Mouse (Mus musculus): ENCODE results near the gene Has3.
"Not testable (repeated sequence)": the region's sequence is repeated elsewhere in the genome, so short reads cannot be mapped to it uniquely, and the experiment has no call there.

Has3 gene

DNA sequence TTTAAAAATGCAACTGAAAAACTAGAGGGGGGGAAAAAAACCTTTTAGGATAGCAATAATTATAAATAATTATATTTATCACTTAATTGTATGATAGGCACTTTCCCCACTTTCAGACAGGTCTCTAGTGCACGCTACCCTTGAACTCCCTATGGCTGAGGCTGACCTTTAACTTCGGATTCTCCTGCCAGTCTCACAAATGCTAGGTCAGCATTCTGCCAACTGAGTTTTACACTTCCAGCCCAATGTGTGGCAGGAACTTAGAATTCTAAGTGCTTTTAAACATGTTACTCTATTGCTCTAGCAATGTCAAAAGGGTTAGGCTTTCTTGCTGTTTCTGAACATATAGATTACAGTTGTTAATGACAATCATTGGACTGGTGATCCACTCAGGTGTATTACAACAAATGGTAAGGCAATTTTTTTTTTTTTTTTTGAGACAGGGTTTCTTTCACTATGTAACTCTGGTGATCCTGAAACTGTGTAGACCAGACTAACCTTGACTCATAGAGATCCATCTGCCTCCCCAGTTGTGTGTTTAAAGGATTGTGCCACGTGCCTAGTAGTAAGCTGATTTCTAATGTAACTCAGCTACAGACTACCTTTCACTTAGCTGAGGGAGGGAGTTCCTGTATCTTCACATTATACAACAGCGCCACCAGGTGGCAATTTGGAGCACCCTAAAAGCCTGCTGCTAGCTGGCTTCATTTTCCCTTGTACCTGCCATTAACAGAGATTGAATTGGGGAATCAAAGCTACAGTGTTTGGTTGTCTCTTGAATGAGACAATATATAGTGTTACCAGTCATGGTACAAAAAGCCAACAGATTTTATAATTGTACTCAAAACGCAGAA lies 17.5 kb downstream of the Has3 start:
- DNase-seq, result peak; percentile 83 to 91

DNA sequence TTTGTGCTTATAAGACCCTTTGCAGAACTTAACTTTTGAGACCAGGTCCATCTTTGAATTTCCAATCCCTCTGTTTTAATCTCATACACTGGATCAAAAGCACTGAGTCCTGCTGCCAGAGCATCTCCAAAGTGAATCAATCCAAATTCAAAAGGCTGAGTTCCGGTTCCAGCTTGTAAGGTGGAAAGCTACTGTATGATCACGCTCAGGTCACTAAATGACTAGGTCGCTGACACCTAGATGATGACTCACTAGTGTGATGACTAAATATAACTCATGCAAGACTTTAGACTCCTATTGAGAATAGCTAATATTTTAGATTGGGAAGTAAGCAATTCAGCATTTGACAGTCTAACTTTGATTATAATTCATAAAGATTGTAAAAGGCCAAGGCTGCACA lies 18.8 kb downstream of the Has3 start:
- DNase-seq, result no peak

DNA sequence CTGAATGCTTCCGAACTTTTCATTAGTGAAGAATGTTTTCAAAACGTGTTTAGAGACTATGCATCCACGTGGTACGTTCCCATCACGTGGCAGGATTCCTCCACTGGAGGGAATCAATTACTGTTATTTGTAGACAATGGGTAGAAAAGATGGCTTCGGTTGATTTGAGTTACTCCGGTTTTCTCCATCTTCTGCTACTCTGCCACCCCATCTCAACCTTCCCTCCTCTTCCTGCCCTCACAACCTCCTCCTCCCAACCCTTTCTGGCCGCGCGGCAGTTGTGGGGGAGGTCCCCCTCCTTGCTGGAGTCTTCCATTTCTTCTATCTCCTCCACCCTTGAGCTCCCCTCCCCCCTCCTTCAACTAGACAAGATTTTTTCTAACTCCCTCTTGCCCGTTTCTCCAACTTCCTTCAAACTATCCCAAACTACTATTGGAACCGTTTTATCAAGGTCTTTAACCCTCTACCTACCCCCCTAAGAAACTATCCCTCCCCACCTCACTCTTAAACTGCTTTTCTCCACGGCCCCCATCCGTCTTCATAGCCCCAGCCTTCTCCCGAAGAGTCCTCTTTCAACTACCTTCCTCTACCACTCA lies 22.3 kb downstream of the Has3 start:
- peak; percentile 32 to 55 for DNase-seq

DNA sequence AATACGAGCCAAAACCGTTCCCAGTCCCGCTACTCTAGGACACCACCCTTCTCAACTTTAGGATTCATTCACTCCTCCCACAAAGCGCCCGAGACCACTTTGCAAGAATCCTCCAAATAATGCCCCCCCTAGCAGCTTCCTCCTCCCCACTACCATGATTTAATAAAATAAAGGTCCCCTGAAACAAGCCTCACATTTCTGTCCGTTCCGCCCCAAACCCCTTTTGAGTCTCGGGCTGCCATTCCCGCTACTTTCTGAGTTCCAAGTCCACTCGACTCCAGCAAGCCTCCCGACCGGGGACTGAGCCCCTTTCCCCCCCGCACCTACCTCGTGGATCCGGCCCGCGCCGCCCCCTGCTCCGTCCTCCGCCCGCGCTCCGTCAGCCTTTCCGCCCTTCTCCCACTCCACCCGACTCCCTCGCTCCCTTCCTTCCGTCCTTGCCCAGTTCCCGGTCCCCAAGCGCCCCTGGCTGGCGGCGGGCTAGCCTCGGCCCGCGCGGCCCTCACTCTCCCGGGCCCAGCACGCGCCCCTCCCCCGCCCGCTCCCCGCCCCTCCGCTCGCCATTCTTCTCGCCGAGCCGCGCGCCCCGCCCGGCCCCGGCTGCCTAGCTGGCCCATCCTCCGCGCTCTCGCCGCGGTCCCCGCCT lies 22.9 kb downstream of the Has3 start:
- peak; percentile 39 to 74 for DNase-seq

DNA sequence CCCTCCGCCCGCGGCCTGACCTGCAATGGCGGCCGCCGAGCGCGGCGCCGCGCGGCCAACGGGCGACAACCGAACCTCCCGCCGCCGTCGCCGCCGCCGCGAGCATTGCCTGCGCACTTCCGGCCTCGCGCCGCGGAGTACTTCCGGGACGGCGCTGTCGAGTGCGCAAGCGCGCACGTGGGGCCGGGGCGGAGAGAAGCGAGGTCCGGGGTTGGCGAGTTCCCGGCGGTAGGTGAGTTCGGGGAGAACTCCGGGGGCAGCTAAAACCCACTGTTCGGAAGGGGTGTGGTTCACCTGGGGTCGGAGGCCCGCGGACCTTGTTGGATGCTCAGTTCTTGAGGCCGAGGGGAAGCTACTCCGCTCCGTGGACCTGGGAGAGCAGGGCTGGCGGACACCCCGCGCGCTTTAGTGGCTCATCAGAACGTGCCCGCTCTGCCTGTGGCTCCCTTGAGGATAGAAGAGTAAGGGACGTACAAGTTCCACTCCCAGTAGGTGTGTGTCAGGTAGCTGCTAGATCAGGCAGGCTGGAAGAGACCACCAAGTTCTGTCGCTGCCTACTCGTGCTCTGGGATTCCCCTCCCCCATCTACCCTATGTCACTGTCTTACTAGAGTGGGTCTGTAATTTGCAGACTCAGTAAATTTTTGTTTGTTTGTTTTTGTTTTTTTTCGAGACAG lies 23.6 kb downstream of the Has3 start, which contains the start of gene Utp4:
TSS of gene Utp4 (plus strand) at position 156 of the 676 bp plus-strand sequence.
- DNase-seq, result peak; percentile 86 to 94

DNA sequence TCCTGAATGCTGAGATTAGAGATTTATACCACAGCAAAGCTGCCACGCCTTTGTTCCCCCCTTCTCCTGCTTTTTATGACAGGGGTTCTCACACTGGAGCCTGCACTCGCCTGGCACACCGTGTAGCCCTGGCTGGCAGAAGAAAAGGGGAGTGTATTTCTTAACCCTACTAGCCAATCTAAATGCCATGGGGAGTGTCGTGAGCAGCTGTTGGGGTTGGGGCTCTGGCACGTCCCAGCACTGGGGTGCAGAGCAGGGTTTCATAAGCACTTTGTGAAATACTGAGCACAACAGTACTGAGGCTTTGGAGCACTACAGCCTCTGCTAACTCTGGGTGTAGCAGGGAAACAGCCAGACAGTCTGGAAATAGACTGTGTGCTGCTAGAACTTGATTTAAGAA lies 29.4 kb downstream of the Has3 start:
- DNase-seq, result no peak

DNA sequence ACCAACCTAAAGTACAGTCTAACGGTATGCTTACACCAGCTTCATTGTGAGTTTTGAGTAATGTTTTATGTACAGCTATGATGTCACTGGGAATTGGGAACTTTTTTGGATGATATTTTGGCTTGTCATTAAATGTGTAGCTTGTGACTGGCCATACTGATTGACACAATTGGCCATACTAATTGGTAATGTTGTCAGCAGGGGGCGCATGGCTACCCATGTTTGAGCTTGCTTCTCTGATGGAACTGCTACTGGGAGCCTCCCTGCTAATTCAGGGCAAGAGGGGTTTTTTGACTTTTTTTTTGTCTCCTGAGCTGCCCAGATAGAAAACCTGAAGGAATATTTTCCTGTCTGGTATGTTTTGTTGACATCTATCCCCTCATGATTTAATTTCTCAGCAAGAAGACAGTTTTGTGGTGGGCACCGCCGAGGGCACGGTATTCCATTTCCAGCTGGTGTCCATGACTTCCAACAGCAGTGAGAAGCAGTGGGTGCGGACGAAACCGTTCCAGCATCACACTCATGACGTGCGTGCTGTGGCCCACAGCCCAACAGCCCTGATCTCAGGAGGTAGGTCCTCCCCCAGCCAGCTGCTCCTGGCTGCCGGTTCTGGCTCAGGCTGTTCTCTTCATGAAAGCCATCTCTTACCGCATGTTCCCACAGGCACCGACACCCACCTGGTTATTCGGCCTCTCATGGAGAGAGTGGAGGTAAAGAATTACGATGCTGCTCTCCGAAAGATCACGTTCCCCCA lies 35.9 kb downstream of the Has3 start:
- peak; percentile 79 to 91 for DNase-seq

DNA sequence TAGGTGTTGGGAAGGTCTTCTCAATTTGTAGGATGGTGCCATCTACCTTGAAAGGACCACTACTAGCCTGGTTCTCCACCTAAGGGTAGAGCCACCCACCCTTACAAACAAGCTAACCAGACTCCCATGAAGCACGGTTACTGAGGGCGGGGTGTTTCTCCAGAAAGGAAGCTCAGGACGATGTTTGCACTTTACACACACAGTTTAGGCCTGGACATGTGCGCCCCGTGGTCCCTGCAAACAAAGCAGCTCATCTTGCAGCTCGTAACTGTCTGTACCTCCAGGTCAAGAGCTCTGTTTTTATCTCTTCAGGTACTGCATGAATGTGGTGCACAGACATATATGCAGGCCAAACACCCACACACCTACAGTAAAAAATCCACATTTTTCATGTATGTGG lies 36.6 kb downstream of the Has3 start:
- no peak for DNase-seq

DNA sequence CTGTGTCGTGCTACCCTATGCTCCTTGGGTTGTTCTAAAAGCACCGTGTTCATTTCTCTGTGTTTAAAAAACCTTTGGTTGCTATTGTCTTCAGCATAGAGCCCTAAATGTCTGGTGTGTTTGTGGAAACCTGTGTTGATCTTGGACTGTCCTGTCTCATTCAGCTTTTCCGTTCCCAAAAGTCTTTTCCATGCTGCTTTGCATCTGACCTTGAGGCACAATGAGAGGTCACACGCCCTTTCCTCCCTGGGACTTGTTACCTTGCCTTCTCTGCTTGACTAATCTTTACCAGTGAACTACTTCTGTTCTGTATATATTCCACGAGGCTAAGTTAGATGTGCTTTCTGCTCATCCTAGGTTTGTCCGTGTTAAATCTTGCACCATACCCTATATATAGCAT lies 37.4 kb downstream of the Has3 start:
- no peak for DNase-seq

DNA sequence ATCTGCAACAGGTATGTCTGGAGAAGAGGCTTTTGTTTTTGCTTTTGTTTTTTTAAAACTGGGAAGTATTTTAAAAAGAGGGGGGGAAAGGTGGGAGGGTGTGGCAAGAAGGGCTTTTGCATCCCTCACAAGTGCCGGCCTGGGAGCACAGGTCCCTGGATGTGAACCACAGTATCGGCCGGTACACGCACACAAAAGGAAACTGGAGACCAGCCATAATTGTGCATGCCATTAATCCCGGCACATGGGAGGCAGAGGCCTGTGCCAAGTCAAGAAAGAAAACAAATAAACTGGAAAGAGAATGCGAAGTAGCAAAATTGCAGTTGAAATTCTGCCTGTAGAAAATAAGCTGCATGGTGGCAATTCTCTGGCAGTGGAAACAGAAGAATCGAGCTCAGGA lies 38.2 kb downstream of the Has3 start:
- no peak for DNase-seq

DNA sequence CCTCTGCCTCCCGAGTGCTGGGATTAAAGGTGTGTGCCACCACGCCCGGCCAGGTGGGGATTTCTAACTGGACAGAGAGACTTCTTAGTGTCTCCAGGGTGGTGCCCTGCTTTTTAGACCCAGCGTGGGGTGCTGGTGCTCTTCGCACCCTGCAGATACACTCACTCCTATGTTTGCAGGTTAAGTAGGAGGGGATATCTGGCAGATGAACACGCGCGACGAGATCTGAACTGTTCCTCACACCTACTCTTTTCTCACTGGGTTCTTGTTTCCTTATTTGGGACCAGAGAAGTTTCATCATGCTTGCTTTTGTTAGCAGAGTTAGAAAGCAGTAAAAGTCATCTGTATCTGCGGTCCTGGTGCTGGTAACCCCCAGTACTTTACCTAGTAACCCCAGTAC lies 43.6 kb downstream of the Has3 start:
- no peak for DNase-seq

DNA sequence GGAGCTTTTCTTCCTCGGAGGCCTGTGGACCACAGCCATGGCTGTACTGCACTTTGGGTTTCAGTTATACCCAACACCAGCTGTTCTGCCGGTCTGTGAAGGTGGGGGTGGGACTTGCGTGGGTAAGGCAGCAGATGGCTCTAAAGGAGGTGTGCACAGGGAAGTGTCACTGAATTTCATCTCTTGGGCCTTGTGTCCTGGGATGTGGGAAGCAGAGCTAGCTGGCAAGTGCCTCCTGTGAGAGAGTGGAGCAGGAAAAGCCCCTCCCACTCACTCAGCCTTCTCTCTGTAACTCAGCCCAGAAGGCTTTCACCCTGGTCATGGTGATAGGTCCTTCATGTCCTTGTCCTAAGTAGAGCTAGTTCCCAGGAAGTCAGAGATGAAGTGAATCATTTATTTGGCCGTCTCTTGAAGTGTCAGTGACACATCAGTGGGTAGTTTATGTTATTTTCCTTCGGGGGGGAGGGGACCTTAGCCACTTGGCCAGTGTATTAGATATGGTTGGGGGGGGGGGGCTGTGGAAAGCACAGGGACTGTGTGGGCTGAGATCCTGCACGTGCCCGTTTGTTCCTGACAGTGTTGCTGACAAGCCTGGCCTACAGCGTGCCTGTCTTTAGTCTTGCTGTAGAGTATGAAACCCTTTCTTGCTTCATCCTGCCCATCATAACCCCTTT lies 49.8 kb downstream of the Has3 start:
- no peak for DNase-seq

DNA sequence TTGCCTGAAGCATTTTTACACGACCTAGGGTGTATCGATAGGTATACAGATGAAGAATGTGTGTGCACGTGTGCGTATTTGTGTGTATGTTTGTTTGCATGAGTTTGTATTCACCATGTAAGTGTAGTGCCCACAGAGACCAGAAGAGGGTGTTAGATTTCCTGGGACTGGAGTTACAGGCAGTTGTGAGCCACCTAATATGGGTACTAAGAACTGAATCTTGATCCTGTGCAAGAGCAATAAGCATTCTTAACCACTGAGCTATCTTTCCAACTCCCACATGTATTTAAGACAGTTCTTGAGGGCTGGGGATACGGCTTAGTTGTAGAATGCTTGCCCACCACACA lies 50.3 kb downstream of the Has3 start:
- no peak for DNase-seq

DNA sequence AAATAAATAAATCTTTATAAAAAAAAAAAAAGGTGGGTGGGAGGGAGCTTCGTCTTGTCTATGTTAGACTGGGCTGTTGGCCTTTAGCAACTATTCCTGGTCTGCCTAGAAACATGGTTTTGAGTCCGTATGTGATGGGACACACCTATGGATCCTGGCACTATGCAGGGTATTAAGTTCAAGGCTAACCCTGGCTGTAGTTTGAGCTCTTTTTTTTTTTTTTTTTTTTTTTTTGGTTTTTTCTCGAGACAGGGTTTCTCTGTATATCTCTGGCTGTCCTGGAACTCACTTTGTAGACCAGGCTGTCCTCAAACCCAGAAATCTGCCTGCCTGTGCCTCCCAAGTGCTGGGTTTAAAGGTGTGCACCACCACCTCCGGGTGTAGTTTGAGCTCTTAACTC lies 54.0 kb downstream of the Has3 start:
- no peak for DNase-seq

DNA sequence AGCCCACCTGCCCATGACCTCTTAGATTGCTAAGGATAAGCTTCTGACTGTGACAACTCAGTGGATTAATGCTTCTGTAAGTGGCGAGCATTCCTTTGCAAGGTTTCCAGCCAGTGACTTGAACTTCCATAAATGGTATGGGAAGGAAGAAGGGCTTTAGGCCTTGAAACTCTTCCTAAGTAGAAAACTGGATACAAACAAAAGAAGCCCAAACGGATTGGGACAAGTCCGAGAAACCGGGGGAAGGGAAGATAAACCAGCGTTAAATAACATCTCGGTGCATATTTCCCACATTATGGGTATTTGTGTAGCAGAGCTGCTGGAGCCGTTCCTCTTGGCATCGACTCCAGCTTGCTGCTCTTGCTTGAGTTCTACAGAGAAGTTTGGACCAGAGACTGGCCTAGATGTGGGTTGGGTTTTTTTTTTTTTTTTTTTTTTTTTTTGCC lies 54.9 kb downstream of the Has3 start:
- DNase-seq, result no peak

DNA sequence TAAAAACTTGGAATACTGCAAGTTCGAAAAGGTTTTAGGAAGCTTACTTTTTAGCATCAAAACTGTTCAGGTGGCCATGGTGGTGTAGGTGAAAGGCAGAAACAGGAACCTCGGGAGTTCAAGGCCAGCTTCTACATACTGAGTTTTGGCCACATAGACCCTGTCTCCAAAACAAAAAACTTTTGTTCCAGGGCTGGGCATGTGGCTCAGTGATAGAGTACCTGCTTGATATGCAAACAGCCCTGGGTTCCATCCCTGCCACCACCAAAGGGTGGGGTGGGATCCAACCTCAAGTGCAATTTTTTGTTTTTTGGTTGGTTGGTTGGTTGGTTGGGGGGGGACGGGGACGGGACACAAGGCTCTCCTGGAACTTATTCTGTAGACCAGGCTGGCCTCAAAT lies 55.4 kb downstream of the Has3 start:
- DNase-seq, result no peak

DNA sequence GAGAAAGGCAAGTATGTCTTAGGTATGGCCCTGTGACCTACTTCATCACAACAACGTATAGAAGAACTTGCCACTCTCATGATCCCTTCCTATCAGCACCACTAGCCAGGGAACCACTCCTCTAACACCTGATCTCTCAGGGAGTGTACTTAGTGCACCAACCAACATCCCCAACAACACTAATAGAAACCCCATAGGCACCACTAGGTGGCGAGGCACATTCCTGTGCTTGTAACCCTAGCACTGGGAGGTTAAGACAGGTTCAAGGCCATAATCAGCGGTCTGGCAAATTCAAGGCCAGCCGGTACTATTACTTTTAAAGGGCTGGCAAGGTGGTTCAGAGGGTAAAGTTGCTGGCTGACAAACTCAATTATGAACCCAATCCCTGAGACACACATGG lies 57.2 kb downstream of the Has3 start:
- peak; percentile 48 to 50 for DNase-seq

DNA sequence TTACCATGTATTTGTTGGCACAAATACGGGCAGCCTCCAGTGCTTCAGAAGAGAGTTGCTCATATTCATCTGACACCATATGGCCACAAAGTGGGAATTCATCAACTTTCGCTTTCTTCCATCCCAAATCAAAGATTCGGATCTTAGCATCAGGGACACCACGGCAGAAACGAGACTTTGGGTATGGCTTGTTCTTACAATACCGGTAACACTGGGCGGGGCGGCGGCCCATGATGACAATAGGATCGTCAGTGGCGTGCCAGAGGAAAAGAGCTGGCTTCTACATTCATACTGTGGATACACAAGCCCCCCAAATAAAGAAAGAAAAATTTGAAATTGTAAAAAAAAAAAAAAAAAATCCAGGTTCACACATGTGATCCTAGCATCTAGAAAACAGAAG lies 58.1 kb downstream of the Has3 start:
- DNase-seq, result not testable (repeated sequence)

DNA sequence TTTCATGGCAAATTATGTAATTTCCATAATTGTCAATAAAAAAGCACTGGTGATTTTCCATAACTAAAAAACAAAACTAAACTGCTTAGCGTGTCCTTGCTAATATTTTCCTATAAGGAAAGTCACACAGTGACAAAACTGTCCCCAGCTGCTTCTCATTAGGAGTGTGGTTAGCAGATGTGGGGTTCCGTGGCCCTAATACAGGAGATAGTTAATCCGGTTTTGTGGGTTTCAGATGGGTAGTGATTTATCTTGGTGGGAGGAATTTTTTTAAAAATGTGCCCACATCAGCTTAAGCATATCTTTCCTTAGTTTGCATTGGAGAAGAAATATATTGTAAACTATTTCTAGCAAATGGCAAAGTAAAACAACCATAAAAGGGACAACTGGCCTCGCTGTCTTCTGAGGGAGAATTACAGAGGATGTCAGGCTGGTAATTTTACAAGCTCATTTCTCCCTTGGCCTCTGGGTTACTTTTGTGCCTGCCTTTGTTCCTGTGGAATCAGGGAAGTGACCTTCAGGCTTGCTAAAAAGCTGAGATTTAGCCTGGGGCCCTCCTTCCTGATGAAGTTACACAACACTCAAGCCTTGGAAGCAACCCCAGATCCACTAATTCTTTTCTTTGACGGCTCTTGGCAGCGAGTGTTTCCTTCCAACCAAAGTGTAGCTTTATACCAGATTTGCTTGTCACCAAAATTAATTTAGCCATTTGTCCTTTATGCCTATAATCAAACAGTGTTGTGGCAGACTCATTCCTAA lies 59.3 kb downstream of the Has3 start:
- peak; percentile 76 to 84 for DNase-seq

DNA sequence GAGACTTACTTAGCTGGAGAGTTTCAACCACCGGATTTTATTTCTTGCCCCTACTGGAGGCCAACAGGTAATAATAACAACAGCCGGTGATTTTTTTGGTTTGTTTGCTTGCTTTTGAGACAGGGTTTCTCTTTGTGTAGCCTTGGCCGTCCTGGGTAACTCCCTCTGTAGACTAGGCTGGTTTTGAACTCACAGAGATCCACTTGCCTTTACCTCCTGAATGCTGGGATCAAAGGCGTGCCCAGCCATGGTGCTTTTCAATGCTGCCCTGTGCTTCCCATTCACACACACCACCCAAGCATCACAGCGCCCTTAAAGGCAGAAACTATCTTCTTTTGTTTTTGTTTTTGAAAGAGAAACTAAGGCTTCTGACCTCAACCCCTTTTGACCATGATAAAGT lies 59.9 kb downstream of the Has3 start:
- DNase-seq, result no peak

DNA sequence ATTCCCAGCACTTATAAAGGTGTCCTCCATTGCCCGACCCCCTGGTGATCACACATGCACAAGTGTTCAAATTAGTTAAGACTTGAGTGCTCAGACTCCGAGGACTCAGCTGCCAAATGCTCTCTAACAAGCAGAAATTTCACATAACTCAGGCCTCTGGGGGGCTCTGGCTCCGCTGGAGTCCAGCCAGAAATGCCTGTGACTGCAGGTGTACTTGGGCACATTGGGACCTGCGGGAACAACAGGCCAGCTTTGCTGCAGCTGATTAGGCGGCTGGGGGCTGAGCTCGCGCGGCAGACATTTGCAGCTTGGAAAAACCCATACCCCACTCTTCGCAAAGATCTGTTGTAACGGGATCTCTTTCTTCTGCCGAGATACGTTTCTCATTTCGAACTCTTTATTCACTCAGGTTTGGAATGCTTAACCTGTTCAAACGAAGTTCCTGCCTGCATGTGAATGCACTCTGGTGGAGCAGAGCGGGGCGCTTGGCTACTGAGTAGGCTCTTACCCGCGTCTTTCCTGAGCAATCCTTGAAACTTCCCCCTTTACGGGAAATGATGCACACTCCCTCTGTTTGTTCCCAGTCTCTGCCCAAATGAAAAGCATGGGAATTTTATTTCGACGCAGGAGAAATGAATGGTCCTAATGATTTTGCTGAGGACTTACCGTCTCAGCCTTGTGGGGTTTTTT lies 62.5 kb downstream of the Has3 start:
- peak; percentile 59 to 78 for DNase-seq
